Mouse (Mus musculus) stomach, embryonic 14.5 days (tissue): Measurements from ENCODE around the gene Elf5. TPM values are rescaled to one million over a fixed set of nuclear protein-coding genes. Genes with fewer than 3 reads are reported as not detected.

ENCODE experiments used
- polyA plus RNA-seq: library from polyadenylated mRNA; unstranded; fragments of >200 nt; fragmentation: Nextera tagmentation; extraction: Ambion mirVana; gene quantifications from 2 replicates; pipeline ENCODE4 v1.2.1, GENCODE M21; 2014

Elf5 gene
- polyA plus RNA-seq, 1 experiment from 2014 or later: 3.0 TPM

Other genes with a start within 250 kb of the Elf5 start
- gene Ehf, start 108.4 kb upstream of the Elf5 start, polyA plus RNA-seq: 18.2 and 28.1 TPM in 2 replicates
- 99.9 and 112 TPM in 2 replicates for gene Cat, start 73.5 kb downstream of the Elf5 start, polyA plus RNA-seq
- gene Abtb2, start 154.6 kb downstream of the Elf5 start, polyA plus RNA-seq: 4.0 and 4.4 TPM in 2 replicates